Mouse (Mus musculus): ENCODE results near the gene Rgs6. TPM values are rescaled to one million over a fixed set of nuclear protein-coding genes. Genes with fewer than 3 reads are reported as not detected.

Rgs6 gene
- polyA plus RNA-seq, 1 experiment from 2014 or later: 7.4 TPM

DNA sequence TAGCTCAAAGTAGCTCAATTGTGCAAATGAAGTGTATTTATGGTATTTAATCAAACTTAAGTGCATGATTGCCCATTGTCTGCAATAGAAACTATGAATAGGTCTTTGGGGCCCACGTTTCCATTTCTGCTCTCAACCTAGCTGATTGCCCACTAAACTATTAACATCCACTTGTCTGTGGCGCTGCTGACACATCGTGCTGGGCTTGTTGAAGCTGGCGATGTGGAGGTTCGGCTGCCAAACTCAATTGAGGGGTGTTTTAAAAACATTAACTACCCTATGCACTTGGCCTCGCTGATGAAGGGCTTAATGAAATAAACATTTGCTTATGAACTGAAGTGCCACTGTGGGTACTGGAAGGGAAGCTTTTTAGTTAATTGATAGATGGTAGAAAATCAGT, 211.8 kb downstream of the Rgs6 start:
- H3K4me2 ChIP-seq (ENCODE audit: low read depth, low read length): no peak overlapping the region
- H3K9me3 ChIP-seq (ENCODE audit: control insufficient read depth, low read length): no peaks in the 10 kb centered on the region
- H3K4me3 ChIP-seq (ENCODE audit: low read depth, low read length): no peak overlapping the region
- H3K9ac ChIP-seq (replicated peaks; ENCODE audit: low read depth, low read length): no peak overlapping the region
- no peak for ATAC-seq (ENCODE audit: low read depth)
- H3K4me1 ChIP-seq (ENCODE audit: control insufficient read depth, insufficient read depth, low read length): no peaks in the 10 kb centered on the region
- WGBS: 64% methylated on average over 6 of the region's 6 CpGs
- H3K27ac ChIP-seq (ENCODE audit: low read depth, low read length): no peak overlapping the region
- H3K36me3 ChIP-seq (ENCODE audit: control insufficient read depth, insufficient read depth, low read length): no peaks in the 10 kb centered on the region
- H3K27me3 ChIP-seq (ENCODE audit: control insufficient read depth, insufficient read depth, low read length): no peaks in the 10 kb centered on the region

DNA sequence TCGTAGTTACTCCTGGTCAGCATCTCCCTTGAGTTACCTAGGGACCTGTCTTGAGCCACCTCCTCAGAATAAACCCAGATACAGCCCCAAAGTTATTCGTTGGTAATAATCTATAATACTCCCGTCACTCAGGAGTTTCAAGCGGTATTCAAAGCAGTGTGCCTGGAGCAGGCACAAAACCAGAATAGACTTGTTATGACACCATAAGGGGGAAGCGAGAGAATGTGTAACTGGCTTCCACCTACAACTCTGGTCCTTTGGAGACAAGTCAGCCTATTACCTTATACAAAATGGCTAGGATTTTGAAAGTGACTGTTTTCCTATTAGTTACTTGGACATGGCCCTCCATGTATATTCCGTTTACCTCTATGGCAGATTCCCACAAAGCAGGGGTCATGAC, 213.6 kb downstream of the Rgs6 start:
- 88% methylated on average over 6 of the region's 6 CpGs for WGBS
- no peaks in the 10 kb centered on the region for H3K36me3 ChIP-seq (ENCODE audit: control insufficient read depth, insufficient read depth, low read length)
- H3K9ac ChIP-seq (replicated peaks; ENCODE audit: low read depth, low read length): no peak overlapping the region
- no peak for ATAC-seq (ENCODE audit: low read depth)
- no peak overlapping the region for H3K4me2 ChIP-seq (ENCODE audit: low read depth, low read length)
- H3K9me3 ChIP-seq (ENCODE audit: control insufficient read depth, low read length): no peaks in the 10 kb centered on the region
- H3K4me1 ChIP-seq (ENCODE audit: control insufficient read depth, insufficient read depth, low read length): no peaks in the 10 kb centered on the region
- H3K27me3 ChIP-seq (ENCODE audit: control insufficient read depth, insufficient read depth, low read length): no peaks in the 10 kb centered on the region
- no peak overlapping the region for H3K27ac ChIP-seq (ENCODE audit: low read depth, low read length)
- no peak overlapping the region for H3K4me3 ChIP-seq (ENCODE audit: low read depth, low read length)

DNA sequence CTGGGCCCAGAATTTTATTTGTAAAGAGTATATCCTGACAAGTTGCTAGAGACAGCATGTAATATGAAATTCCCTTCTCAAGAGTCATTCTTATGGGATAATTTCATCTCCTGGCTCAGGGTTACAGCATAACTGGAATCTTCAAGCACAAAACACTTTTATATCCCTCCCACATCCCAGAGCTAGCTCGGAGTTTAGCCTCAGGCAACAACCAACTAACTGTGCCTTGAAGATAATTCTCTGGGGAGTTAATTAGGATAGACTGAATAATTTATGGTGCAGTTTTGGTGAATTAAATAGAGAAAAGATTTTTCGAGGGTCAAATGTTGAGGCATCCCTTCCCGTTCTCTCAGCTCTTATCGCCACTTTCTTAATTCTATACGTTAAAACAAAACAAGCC, 214.6 kb downstream of the Rgs6 start:
- H3K4me2 ChIP-seq (ENCODE audit: low read depth, low read length): no peak overlapping the region
- H3K36me3 ChIP-seq (ENCODE audit: control insufficient read depth, insufficient read depth, low read length): no peaks in the 10 kb centered on the region
- no peak for ATAC-seq (ENCODE audit: low read depth)
- no peak overlapping the region for H3K9ac ChIP-seq (replicated peaks; ENCODE audit: low read depth, low read length)
- H3K4me1 ChIP-seq (ENCODE audit: control insufficient read depth, insufficient read depth, low read length): no peaks in the 10 kb centered on the region
- H3K27me3 ChIP-seq (ENCODE audit: control insufficient read depth, insufficient read depth, low read length): no peaks in the 10 kb centered on the region
- no peaks in the 10 kb centered on the region for H3K9me3 ChIP-seq (ENCODE audit: control insufficient read depth, low read length)
- 64% methylated on average over 5 of the region's 5 CpGs for WGBS
- H3K27ac ChIP-seq (ENCODE audit: low read depth, low read length): no peak overlapping the region
- H3K4me3 ChIP-seq (ENCODE audit: low read depth, low read length): no peak overlapping the region

DNA sequence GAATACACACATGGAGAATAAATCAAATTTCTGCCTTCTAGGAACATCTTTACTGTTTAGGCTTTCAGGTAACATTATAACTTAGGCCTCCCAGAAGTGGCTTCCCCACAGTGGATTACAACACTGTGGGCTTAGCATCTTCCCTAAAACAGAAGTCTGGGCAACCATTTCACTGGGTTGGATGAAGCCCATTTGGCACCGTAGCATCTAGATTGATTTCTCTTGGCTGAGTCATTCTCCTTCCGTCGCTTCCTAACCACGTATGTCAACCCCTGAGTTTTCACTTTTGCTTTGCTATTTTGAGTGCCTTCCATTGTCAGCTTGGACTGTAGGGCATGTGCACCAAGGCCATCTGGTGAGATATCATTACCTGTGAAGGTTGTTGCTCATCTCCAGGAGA, 217.1 kb downstream of the Rgs6 start:
- H3K27ac ChIP-seq (ENCODE audit: low read depth, low read length): no peak overlapping the region
- H3K9me3 ChIP-seq (ENCODE audit: control insufficient read depth, low read length): no peaks in the 10 kb centered on the region
- no peaks in the 10 kb centered on the region for H3K27me3 ChIP-seq (ENCODE audit: control insufficient read depth, insufficient read depth, low read length)
- H3K4me3 ChIP-seq (ENCODE audit: low read depth, low read length): no peak overlapping the region
- WGBS: over 99% methylated on average over 4 of the region's 4 CpGs
- no peaks in the 10 kb centered on the region for H3K36me3 ChIP-seq (ENCODE audit: control insufficient read depth, insufficient read depth, low read length)
- no peak overlapping the region for H3K9ac ChIP-seq (replicated peaks; ENCODE audit: low read depth, low read length)
- no peak overlapping the region for H3K4me2 ChIP-seq (ENCODE audit: low read depth, low read length)
- no peaks in the 10 kb centered on the region for H3K4me1 ChIP-seq (ENCODE audit: control insufficient read depth, insufficient read depth, low read length)
- no peak for ATAC-seq (ENCODE audit: low read depth)

DNA sequence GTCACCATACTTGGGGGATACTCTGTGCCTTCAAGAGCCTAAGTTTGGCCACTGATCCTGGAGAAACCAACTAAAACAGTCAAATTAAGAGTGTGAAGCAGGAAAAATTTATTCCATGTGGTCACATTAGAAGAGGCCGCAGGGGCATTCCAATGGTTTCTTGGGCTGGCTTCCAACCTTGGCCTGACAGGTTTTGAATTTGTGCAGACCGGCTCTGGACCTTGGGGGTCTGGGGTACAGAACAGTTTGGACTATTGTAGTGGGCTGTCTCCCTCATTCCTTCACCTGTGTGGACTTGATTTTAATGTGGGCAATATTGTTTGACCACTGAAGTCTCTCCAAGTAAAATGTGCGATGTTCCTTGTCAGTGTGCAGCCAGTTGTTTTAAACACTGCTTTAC, 222.5 kb downstream of the Rgs6 start:
- H3K27me3 ChIP-seq (ENCODE audit: control insufficient read depth, insufficient read depth, low read length): no peaks in the 10 kb centered on the region
- H3K9ac ChIP-seq (replicated peaks; ENCODE audit: low read depth, low read length): no peak overlapping the region
- H3K4me2 ChIP-seq (ENCODE audit: low read depth, low read length): no peak overlapping the region
- H3K9me3 ChIP-seq (ENCODE audit: control insufficient read depth, low read length): no peaks in the 10 kb centered on the region
- WGBS: 93% methylated on average over 3 of the region's 3 CpGs
- H3K4me3 ChIP-seq (ENCODE audit: low read depth, low read length): no peak overlapping the region
- no peaks in the 10 kb centered on the region for H3K36me3 ChIP-seq (ENCODE audit: control insufficient read depth, insufficient read depth, low read length)
- no peak for ATAC-seq (ENCODE audit: low read depth)
- H3K4me1 ChIP-seq (ENCODE audit: control insufficient read depth, insufficient read depth, low read length): no peaks in the 10 kb centered on the region
- H3K27ac ChIP-seq (ENCODE audit: low read depth, low read length): no peak overlapping the region

DNA sequence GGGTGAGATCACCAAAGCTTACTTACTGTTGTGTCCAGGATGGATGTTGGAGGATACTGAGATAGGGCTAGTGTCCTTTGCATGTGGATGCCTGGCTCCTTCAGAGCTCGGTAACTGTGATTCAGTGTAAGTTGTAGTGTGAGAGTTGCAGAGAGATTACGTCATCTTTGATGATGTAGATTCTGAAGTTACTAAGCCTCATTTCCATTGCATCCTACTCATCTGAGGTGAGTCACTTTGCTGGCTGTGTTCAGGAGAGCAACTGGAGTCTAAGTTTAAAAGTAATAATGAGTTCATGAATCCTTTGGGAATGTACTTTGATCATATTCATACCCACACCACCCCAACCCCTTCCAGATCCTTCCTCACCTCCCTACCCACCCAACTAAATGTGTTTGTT, 227.9 kb downstream of the Rgs6 start:
- ATAC-seq (ENCODE audit: low read depth): no peak
- WGBS: 92% methylated on average over 2 of the region's 2 CpGs
- Histone ChIP-seq H3K27me3 (ENCODE audit: control insufficient read depth, insufficient read depth, low read length) (no peaks in the 10 kb centered on the region), H3K4me2 (ENCODE audit: low read depth, low read length) (no peak overlapping the region), H3K27ac (ENCODE audit: low read depth, low read length) (no peak overlapping the region), H3K4me3 (ENCODE audit: low read depth, low read length) (no peak overlapping the region), H3K4me1 (ENCODE audit: control insufficient read depth, insufficient read depth, low read length) (no peaks in the 10 kb centered on the region), H3K9me3 (ENCODE audit: control insufficient read depth, low read length) (no peaks in the 10 kb centered on the region), H3K36me3 (ENCODE audit: control insufficient read depth, insufficient read depth, low read length) (no peaks in the 10 kb centered on the region), H3K9ac (replicated peaks; ENCODE audit: low read depth, low read length) (no peak overlapping the region)

DNA sequence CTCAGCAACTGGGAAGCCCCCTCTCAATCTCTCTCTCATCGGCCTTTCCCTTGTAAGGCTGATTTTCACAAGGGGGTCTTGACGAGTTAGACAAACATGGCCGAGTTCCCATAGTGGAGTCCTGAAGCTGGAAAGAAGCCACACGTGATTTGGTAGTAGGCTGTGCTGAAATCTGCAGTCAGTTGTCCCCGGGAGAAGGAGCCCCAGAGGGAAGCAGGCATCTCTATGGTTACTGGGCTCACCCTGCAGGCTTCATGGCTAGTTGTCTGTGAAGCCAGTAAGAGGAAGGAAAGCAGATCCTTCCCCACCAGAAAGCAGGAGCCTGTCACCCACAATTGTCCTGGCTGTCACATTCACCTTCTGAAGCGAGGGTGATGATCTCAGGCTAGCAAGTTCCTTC, 231.2 kb downstream of the Rgs6 start:
- Histone ChIP-seq H3K9me3 (ENCODE audit: control insufficient read depth, low read length) (no peaks in the 10 kb centered on the region), H3K36me3 (ENCODE audit: control insufficient read depth, insufficient read depth, low read length) (no peaks in the 10 kb centered on the region), H3K4me2 (ENCODE audit: low read depth, low read length) (no peak overlapping the region), H3K9ac (replicated peaks; ENCODE audit: low read depth, low read length) (no peak overlapping the region), H3K4me3 (ENCODE audit: low read depth, low read length) (no peak overlapping the region), H3K27ac (ENCODE audit: low read depth, low read length) (no peak overlapping the region), H3K4me1 (ENCODE audit: control insufficient read depth, insufficient read depth, low read length) (no peaks in the 10 kb centered on the region), H3K27me3 (ENCODE audit: control insufficient read depth, insufficient read depth, low read length) (no peaks in the 10 kb centered on the region)
- ATAC-seq (ENCODE audit: low read depth): no peak
- WGBS: 78% methylated on average over 6 of the region's 6 CpGs

DNA sequence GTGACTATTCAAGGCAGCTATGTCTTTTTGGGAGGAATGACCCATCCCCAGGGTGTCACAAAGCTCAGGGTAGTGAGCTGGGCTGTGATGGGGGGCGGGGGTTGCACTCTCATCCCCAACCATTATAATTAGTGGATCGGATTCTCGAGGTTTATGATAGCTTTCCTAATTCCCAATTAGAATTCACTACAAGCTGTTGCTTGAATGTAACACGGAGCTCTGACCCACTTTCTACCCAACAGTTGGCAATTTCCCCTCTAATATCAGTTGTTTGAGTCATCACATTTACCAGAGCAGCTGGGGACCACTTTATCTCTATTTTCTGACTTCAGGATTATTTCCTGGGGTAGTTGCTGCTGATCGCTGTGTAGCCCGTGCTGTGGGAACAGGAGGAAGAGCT, 231.9 kb downstream of the Rgs6 start:
- ATAC-seq (ENCODE audit: low read depth): no peak
- Histone ChIP-seq H3K4me2 (ENCODE audit: low read depth, low read length) (no peak overlapping the region), H3K27ac (ENCODE audit: low read depth, low read length) (no peak overlapping the region), H3K36me3 (ENCODE audit: control insufficient read depth, insufficient read depth, low read length) (no peaks in the 10 kb centered on the region), H3K9ac (replicated peaks; ENCODE audit: low read depth, low read length) (no peak overlapping the region), H3K9me3 (ENCODE audit: control insufficient read depth, low read length) (no peaks in the 10 kb centered on the region), H3K27me3 (ENCODE audit: control insufficient read depth, insufficient read depth, low read length) (no peaks in the 10 kb centered on the region), H3K4me1 (ENCODE audit: control insufficient read depth, insufficient read depth, low read length) (no peaks in the 10 kb centered on the region), H3K4me3 (ENCODE audit: low read depth, low read length) (no peak overlapping the region)
- 84% methylated on average over 6 of the region's 6 CpGs for WGBS

DNA sequence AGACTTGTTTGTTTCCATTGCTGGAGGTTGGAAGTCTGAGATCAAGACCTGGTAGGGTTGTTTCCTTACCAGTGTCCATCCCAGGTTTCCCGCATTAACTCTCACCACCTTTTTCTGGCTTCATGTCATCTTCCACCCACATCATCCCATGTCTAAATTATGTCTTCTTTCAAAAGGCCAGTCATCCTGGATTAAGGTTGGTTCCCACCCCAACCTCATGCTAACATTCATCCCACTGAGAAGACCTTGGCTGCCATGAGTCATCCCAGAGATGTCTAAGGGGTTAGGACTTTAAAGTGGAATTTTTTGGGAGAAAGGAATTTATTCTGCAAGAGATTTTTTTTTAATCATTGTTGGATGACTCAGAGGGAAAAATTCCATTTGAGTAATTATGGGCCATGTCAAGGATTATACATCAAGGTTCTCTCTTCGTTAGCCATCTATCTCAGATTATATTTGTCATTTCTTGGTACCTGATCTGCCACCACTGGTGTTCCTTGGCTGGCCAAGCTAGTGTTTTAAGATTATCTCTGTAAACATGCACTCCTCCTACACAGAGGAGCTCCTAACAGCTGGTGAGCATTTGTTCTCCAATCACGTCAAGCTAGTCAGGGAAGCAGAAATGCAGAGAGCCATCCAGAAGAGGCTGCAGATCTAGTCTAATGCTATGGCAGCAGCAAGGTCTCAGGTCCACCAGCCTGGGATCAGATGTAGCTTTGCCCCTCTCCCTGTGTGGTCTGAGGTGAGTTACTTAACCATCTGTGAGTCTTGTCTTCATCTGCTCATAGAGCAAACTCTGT, 234.9 kb downstream of the Rgs6 start:
- 94% methylated on average over 3 of the region's 3 CpGs for WGBS
- Histone ChIP-seq H3K27me3 (ENCODE audit: control insufficient read depth, insufficient read depth, low read length) (no peaks in the 10 kb centered on the region), H3K36me3 (ENCODE audit: control insufficient read depth, insufficient read depth, low read length) (no peaks in the 10 kb centered on the region), H3K4me1 (ENCODE audit: control insufficient read depth, insufficient read depth, low read length) (no peaks in the 10 kb centered on the region), H3K4me2 (ENCODE audit: low read depth, low read length) (no peak overlapping the region), H3K27ac (ENCODE audit: low read depth, low read length) (no peak overlapping the region), H3K9me3 (ENCODE audit: control insufficient read depth, low read length) (no peaks in the 10 kb centered on the region), H3K9ac (replicated peaks; ENCODE audit: low read depth, low read length) (no peak overlapping the region), H3K4me3 (ENCODE audit: low read depth, low read length) (no peak overlapping the region)
- no peak for ATAC-seq (ENCODE audit: low read depth)

Measured in neural tube, embryonic 14.5 days (tissue).